Mouse (Mus musculus) olfactory bulb, adult 2 months (tissue): ENCODE results near the gene Vps8.

Experiments
- CTCF ChIP-seq: fragments of 200-500 bp; IDR thresholded peaks from 2 replicates; pipeline ENCODE4 v1.5.1; 2012; ENCODE audit warnings: low read depth, mild to moderate bottlenecking, low read length, moderate library complexity; ENCODE audit not compliant: insufficient read depth
- POLR2A ChIP-seq: fragments of 200-500 bp; IDR thresholded peaks from 2 replicates; pipeline ENCODE4 v1.6.1; 2012; ENCODE audit warnings: mild to moderate bottlenecking, low read depth, low read length, moderate library complexity; ENCODE audit not compliant: insufficient read depth

DNA sequence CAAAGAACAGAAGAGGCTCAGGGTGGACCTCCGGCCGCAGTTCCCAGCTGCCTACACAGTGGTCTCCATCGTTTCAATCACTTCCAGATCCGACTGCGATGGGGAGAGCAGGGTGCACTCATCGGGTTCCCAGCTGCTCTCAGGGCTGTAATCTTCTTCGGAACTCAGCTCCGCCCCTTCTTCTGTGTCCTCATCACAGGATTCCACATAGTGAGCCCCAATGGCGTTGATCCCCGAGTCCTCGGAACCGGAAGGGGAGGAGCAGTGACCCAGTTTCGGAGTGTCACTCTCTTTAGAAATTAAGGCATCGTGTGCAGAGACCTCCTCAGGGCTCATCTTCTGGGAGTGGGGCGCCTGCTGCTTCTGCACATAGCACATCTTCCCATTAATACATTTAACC is 230.2 kb downstream of the Vps8 start:
- TF ChIP-seq CTCF, result no peak
- no peak for TF ChIP-seq POLR2A
